Mouse (Mus musculus) liver, adult (tissue): ENCODE measurements around the gene Wdr60.
"Not testable (repeated sequence)": the region's sequence is repeated elsewhere in the genome, so short reads cannot be mapped to it uniquely, and the experiment has no call there.

Source experiments
- GATA4 ChIP-seq: IDR thresholded peaks from 2 replicates; pipeline ENCODE4 v1.6.1; 2014; ENCODE audit warnings: mild to moderate bottlenecking, low read length; ENCODE audit not compliant: insufficient replicate concordance

The Wdr60 gene

GRCm38 (mm10) chr12:116278541-116278940 lies 15.7 kb upstream of the Wdr60 start:
- no peak for TF ChIP-seq GATA4

- TF ChIP-seq GATA4, result no peak
Observed at GRCm38 (mm10) chr12:116276961-116277360, 14.1 kb upstream of the Wdr60 start.

DNA sequence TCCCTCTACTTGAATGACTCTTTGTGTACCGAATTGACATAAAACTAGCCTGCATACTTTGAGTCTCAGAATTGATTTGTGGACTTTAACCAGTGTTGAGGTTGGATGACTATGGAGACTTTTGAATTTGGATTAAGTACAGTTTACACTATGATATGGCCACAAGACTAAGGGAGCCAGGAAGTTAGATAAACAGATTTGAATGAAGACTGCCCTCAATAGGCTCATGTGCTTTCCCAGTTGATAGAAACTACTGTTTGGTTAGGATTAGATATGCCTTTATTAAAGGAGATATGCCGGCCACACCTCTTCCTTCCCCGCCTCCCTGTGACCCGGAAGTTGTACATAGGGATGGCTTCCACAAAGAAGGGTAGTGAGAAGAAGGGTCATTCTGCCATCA lies 12.8 kb upstream of the Wdr60 start:
- no peak for TF ChIP-seq GATA4

- TF ChIP-seq GATA4, result not testable (repeated sequence)
Observed at GRCm38 (mm10) chr12:116275086-116275485, 12.3 kb upstream of the Wdr60 start, which contains the start of gene Gm11027. Gene Gm11027 (plus strand): TSS chr12:116275386.

DNA sequence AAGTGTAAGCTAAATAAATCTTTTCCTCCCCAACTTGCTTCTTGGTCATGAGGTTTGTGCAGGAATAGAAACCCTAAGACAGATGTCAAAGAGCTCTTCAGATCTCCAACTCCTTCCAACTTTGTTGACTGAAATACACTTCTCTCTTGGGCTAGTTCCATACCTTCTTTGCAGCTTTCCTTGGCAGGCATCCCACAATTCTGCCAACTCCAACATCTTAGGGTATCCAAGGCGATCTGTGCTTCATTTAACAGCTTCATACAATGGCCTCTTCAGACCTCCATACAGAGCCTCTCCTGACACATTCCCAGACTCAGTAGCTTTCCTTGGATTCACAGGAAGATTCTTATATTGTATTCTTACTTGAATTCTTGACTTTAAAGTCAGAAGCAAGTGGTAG lies 10.9 kb upstream of the Wdr60 start:
- no peak for TF ChIP-seq GATA4

- no peak for TF ChIP-seq GATA4
Observed at GRCm38 (mm10) chr12:116271071-116271470, 8.2 kb upstream of the Wdr60 start.

DNA sequence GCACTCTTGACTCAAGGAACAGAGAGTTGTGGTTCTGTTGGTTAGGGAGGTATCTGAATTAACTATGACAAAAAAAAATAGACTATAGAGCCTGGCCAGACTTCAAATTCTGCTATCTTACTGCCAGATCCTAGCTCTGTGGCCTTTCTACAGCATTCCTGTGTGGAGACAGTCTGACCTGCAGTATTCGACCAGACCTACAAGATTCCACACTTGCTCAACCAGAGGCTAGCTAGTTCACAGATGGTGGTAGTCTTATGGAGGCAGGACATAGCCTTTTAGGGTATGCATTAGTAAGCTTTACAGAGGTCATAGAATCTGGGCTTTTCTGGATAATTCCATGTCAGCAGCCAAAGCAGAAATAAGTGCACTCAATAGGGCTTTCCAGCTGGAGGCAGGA lies 7.7 kb upstream of the Wdr60 start:
- TF ChIP-seq GATA4, result no peak

- no peak for TF ChIP-seq GATA4
Observed at GRCm38 (mm10) chr12:116269450-116269849, 6.6 kb upstream of the Wdr60 start.

DNA sequence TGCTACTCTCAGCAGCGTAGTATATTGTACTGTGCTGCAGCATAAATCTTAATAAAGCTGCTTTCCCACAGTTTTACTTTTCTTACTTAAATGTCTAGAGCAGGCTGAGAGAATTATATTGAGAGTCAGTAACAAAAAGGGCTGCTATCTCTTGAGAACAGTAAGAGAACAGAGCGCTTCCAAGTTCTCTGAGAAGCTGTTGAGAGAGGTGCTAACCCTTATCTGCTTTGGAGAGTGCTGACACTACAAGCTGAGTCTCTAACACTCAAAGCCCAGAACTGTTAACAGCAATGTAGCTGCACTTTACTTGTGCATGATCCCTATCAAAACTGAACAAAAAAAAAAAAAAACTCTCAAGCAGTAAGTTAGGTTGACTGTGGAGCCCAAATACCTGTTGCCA lies 2.5 kb upstream of the Wdr60 start:
- TF ChIP-seq GATA4, result no peak

DNA sequence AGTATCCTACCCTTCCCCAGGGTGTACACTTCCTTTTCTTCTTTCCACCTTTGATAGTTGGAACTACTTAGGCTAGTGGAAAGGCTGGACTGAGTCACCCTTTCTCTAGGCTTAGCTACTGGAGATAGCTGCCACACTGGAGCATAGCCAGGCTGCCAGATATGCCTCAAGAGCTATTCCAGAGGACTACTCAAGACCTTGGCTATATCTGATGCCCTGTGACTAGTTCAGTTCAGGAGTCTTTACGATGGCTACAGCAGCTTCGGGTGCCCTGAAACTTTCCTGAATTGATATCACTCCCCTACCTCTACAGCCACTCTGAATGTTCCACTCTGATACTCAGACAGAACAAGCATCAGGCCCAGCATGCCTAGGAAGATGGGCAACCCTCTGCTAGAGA lies 1.9 kb upstream of the Wdr60 start:
- no peak for TF ChIP-seq GATA4

GRCm38 (mm10) chr12:116258321-116258720 lies 4.5 kb downstream of the Wdr60 start:
- no peak for TF ChIP-seq GATA4

DNA sequence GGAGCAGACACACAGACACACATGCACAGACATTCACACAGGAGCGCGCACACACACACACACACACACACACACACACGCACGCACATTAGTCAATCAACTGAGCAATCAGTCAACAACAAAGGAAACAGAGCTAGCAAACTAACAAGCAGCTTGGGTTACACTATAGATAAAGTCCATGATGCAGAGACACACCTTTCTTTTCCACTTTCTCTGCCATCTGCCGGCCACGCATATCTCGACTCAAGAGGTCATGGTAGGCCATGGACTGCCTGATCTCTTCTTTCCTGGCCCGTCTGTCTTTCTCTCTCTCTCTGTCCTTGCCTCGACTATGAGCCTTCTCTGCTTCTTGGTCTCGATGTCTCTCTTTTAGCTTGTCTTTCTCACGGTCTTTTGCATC lies 7.2 kb downstream of the Wdr60 start:
- no peak for TF ChIP-seq GATA4

DNA sequence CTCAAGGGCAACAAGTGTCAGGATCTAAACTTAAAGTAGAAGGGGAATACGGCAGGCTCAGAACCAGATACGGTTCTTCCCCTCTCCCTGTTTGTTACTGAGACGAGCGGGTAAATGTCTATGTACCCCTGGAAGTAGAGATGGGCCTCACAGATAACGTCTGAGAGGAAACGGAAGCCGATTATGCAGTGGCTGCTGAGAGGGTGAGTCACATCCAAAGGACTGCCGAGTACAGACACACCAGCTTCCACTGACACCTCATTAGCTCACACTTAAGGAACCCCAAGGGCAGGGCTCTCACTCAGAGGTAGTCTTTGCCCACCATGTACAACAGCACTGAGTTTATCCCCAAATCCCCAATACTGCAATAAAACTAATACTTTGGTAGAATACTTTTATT lies 8.2 kb downstream of the Wdr60 start:
- TF ChIP-seq GATA4, result no peak

DNA sequence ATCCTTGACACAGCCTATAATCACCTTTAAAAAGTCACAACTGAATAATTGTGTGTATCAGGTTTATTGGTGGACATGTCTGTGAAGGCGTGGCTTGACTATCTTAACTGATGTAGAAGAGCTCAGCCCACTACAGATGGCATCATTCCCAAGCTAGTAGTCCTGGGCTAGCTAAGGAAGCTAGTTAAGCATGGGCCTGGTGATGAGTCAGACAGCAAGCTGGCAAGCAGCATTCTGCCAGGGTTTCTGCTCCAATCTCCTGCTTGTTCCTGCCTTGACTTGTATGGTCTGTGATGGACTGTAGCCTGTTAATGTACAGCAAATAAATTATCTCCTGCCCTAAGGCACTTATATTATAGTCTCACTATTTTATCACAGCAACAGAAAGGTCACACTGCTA lies 18.2 kb downstream of the Wdr60 start:
- TF ChIP-seq GATA4, result no peak

- TF ChIP-seq GATA4, result no peak
Observed at GRCm38 (mm10) chr12:116238803-116239202, 24.0 kb downstream of the Wdr60 start.

DNA sequence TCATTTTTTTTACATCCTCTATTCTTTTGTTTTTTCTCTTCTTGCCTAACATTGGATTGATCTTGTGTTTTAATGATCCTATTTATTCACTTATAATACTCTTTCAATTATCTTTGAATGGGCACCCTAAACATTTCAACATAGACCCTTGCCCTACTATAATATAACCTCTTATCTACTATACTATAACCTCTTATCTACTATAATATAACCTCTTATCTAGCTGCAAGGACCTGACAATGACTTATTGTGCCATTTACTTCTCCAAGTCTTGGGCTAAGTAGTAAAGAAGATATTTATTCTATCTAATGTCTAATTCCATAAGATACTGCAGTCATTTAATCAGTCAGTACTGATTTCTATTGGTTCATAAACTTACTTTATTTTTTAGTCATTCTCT lies 24.5 kb downstream of the Wdr60 start:
- no peak for TF ChIP-seq GATA4

- TF ChIP-seq GATA4, result no peak
Observed at GRCm38 (mm10) chr12:116236658-116237057, 26.2 kb downstream of the Wdr60 start.

- TF ChIP-seq GATA4, result no peak
Observed at GRCm38 (mm10) chr12:116235356-116235755, 27.5 kb downstream of the Wdr60 start.

DNA sequence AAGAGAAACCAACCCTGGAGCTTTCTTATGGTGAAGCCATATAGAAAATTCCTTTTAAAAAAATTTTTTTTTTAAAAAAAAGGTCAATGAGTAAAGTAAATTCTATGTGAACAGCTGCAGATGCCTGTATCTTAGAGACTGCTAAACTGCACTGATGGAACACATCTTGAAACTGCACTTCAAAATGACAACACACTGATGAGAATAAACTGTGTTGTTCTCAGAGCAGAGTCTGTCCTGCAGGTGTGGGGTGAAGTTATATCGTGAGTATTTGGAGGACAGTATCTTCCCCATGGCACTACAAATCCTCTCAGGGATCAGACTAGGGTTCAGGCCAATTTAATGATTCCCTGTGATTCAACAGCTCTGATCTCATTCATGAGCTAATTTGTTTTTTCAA lies 30.8 kb downstream of the Wdr60 start:
- no peak for TF ChIP-seq GATA4

GRCm38 (mm10) chr12:116231612-116232011 lies 31.2 kb downstream of the Wdr60 start:
- TF ChIP-seq GATA4, result no peak
